In the genomic region with DNA sequence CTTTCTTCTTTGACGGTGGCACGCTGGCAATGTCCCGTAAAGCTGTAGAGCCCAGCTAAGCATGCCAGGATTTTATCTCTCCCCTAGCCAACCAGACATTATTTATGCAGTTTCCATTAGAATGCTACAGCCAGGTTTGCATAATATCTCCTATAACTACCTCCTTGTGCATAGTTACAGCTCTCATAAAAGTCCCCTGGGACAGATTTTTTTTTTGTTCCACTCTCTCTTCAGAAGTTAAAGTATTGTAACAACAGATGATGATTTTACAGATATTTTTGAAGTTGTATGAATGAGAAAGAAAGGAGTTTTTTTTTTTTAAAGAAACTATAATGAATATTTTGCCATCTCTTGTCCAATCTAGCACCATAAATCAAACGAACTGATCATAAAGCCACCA, we compare ENCODE assay signal across 14 mouse cellular contexts.
"Had no signal": no experiment of that assay in that cellular context is flagged by ENCODE, and none has a peak within 500 bp of the region (broad histone marks: within the 10 kb centered on the region; RNA-seq: fewer than 3 reads in every experiment).

No protein-coding gene starts in this region.

- ATAC-seq: intestine, embryonic 16.5 days; lung, postnatal 0 days; midbrain, embryonic 15.5 days had no signal

- H3K9ac ChIP-seq: limb, embryonic 13.5 days; liver, embryonic 14.5 days; midbrain, embryonic 15.5 days; stomach, embryonic 15.5 days had no signal

- DNase-seq: kidney, adult 9 months; kidney, postnatal 36 days; layer of hippocampus, adult 9-11 months; layer of hippocampus, postnatal 36 days; lung, adult 2 months; lung, postnatal 36 days; thymus, adult 2 months; thymus, postnatal 25 days had no signal

- H3K27ac ChIP-seq: limb, embryonic 13.5 days; liver, embryonic 14.5 days; midbrain, embryonic 15.5 days; stomach, embryonic 15.5 days had no signal

- H3K27me3 ChIP-seq: limb, embryonic 13.5 days; midbrain, embryonic 15.5 days; stomach, embryonic 15.5 days had no signal

- H3K4me2 ChIP-seq: limb, embryonic 13.5 days; midbrain, embryonic 15.5 days had no signal

- H3K9me3 ChIP-seq: limb, embryonic 13.5 days; midbrain, embryonic 15.5 days; stomach, embryonic 15.5 days had no signal

- H3K4me3 ChIP-seq: limb, embryonic 13.5 days; midbrain, embryonic 15.5 days; stomach, embryonic 15.5 days had no signal

- H3K36me3 ChIP-seq: limb, embryonic 13.5 days; midbrain, embryonic 15.5 days; stomach, embryonic 15.5 days had no signal
